Mouse (Mus musculus): Measurements from ENCODE around the gene Rps6ka2. TPM values are rescaled to one million over a fixed set of nuclear protein-coding genes. Genes with fewer than 3 reads are reported as not detected.
"Not testable (repeated sequence)": the region's sequence is repeated elsewhere in the genome, so short reads cannot be mapped to it uniquely, and the experiment has no call there.

The Rps6ka2 gene
- total and polyA plus RNA-seq, 2 experiments from 2014 or later: 15.4 to 38.9 TPM

DNA sequence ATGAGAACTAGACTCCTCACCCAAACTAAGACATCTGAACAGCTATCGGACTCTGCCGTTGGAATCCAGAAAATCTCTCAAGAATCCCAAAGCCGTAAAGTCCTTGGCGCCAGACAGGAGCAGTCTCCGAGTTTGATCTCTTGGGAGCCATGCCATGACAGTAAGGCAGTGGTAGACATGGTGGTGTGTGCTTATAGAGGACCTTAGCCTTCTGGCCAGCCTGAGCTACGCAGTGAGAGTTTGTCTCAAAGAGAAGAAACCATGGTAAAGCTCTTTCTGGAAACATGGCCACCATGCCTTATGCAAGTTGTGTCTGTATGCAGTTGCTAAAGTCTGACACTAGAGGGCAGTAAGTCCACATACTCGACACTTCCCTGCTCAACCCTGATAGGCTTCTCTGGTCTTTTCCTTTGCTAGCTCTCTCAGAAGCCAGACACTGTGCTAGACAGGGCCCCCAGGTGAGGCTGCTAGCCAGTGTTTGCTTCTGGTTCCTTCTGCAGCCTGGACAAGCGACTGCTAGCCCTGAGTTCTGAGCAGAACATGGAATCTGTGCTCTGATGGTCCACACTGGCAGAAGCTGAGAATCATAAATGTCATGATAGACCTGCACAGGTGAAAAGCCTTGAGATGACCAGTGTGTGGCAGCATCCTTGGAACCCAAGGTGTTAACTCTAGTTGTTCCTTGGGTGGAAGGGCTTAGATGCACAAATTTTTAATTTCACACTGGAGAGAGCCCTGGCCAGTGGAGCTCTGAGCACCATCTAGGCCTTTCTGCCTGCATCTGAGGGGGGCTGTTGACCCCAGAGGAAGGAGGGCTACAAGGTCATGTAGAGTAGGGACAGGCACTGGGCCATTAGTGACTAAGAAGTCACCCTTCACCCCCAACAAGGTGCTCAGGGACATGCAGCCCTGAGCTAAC is 136.6 kb downstream of the Rps6ka2 start:
- not testable (repeated sequence) for H3K9ac ChIP-seq (replicated peaks; ENCODE audit: low read length); H3K4me3 ChIP-seq (ENCODE audit: low read length); H3K36me3 ChIP-seq (ENCODE audit: insufficient read depth, low read length); H3K4me2 ChIP-seq (ENCODE audit: low read depth, low read length); DNase-seq (ENCODE audit: low spot score); H3K4me1 ChIP-seq (ENCODE audit: insufficient read depth, low read length); H3K9me3 ChIP-seq (ENCODE audit: low read length); H3K27me3 ChIP-seq (ENCODE audit: insufficient read depth, low read length); H3K27ac ChIP-seq
- ATAC-seq: peak; percentile 90
- TF ChIP-seq CTCF (IDR thresholded peaks at IDR 0.05; ENCODE audit: low read depth): peak; percentile 66
- WGBS: 71% methylated on average over 7 of the region's 8 CpGs

DNA sequence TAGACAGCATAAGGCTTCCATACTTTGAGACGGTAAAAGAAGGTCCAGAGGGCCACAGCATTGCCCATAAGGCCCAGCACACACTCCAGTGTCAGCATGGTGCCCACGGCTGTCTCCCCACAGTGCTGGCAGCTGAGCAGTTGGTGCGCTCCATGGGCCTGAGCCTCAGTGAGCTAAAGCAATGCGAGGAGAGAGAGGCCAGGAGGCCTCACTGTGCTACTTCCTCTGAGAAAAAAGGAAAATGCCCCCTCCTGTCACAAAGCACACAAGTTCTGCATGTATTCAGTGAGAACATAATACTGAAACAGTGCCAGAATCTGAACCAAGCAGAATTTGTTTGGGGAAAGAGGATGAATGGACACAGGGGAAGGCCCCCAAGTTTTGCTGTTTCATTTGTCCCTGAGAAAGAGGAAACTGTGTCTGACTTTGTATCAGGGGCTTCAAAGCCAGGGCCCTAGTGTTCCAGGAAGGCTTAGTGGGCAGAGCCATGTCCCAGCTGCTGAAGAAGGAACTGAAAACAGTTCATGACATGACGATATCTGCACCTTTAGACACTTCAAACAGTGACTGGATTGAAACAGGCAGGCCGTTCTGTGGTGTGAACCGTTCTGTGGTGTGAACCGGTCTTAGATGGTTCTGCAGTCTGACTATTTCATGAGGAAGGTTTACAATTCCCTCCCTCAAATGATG is 145.9 kb downstream of the Rps6ka2 start:
- H3K36me3 ChIP-seq (ENCODE audit: insufficient read depth, low read length); ATAC-seq: not testable (repeated sequence)
- WGBS: 64% methylated on average over 6 of the region's 8 CpGs

DNA sequence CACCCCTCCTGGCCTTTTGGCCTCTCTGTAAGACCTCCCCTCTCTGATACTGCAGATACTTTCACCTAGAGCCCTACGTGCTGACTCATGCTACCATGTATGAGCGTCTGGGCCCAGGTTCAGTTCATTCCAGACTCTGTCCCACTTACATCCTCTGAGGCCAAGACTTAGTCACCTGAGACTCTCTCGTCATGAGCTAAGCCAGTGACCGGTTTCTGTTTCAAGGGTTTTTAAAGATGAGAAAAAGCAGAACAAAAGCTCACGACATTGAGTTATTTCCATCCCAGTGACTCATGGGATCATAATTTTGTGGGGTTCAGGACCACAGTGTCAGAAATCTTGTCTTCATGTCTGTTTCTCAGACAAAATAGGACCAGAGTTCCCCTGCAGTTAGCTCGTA is 149.9 kb downstream of the Rps6ka2 start:
- H3K4me2 ChIP-seq (ENCODE audit: low read depth, low read length); H3K9me3 ChIP-seq (ENCODE audit: low read length); H3K36me3 ChIP-seq (ENCODE audit: insufficient read depth, low read length); H3K4me3 ChIP-seq (ENCODE audit: low read length); H3K27ac ChIP-seq; H3K27me3 ChIP-seq (ENCODE audit: insufficient read depth, low read length); ATAC-seq; DNase-seq (ENCODE audit: low spot score); H3K4me1 ChIP-seq (ENCODE audit: insufficient read depth, low read length); H3K9ac ChIP-seq (replicated peaks; ENCODE audit: low read length): not testable (repeated sequence)
- 91% methylated on average over 6 of the region's 6 CpGs for WGBS

More for the DNA sequence above, 145.9 kb downstream of the Rps6ka2 start:
- not testable (repeated sequence) for H3K4me3 ChIP-seq (ENCODE audit: low read length); H3K27ac ChIP-seq; H3K9me3 ChIP-seq (ENCODE audit: low read length); H3K9ac ChIP-seq (replicated peaks; ENCODE audit: low read length); H3K4me1 ChIP-seq (ENCODE audit: insufficient read depth, low read length); H3K4me2 ChIP-seq (ENCODE audit: low read depth, low read length); DNase-seq (ENCODE audit: low spot score); H3K27me3 ChIP-seq (ENCODE audit: insufficient read depth, low read length)

- not testable (repeated sequence) for H3K9ac ChIP-seq (replicated peaks; ENCODE audit: low read length); H3K4me3 ChIP-seq (ENCODE audit: low read length); H3K36me3 ChIP-seq (ENCODE audit: insufficient read depth, low read length); H3K4me1 ChIP-seq (ENCODE audit: insufficient read depth, low read length); H3K27me3 ChIP-seq (ENCODE audit: insufficient read depth, low read length); H3K9me3 ChIP-seq (ENCODE audit: low read length); ATAC-seq; H3K27ac ChIP-seq; DNase-seq (ENCODE audit: low spot score); H3K4me2 ChIP-seq (ENCODE audit: low read depth, low read length)
- 90% methylated on average over 3 of the region's 5 CpGs for WGBS
Measured at GRCm38 (mm10) chr17:7324346-7324745, 154.4 kb downstream of the Rps6ka2 start, which contains the start of gene Tcp10a. Tcp10a (plus strand) TSS chr17:7324646.

DNA sequence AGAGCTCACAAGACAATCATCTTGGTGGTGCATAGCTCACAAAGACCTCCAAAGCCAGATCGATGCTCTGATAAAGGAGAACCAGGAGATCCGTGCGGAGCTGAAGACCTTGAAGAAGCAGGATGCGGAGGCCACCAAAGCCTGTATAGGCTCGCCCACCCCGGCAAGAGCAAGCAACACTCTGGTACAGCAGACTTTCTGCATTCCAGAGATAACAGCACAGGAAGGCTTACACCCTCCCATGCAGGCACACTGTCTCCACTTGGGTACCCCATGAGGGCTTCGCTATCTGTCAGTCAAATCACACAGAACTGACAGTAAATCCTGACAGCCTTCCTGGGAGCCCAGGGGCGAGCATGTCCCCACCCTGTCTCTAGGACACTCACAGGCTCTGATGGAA is 156.5 kb downstream of the Rps6ka2 start:
- not testable (repeated sequence) for H3K4me3 ChIP-seq (ENCODE audit: low read length); DNase-seq (ENCODE audit: low spot score); H3K27me3 ChIP-seq (ENCODE audit: insufficient read depth, low read length); H3K4me1 ChIP-seq (ENCODE audit: insufficient read depth, low read length); H3K36me3 ChIP-seq (ENCODE audit: insufficient read depth, low read length); H3K9me3 ChIP-seq (ENCODE audit: low read length); H3K9ac ChIP-seq (replicated peaks; ENCODE audit: low read length); H3K27ac ChIP-seq; ATAC-seq; H3K4me2 ChIP-seq (ENCODE audit: low read depth, low read length)
- 88% methylated on average over 2 of the region's 8 CpGs for WGBS

- not testable (repeated sequence) for H3K4me3 ChIP-seq (ENCODE audit: low read length); H3K27ac ChIP-seq; DNase-seq (ENCODE audit: low spot score); ATAC-seq; H3K9me3 ChIP-seq (ENCODE audit: low read length); H3K4me1 ChIP-seq (ENCODE audit: insufficient read depth, low read length); H3K9ac ChIP-seq (replicated peaks; ENCODE audit: low read length); H3K36me3 ChIP-seq (ENCODE audit: insufficient read depth, low read length); H3K4me2 ChIP-seq (ENCODE audit: low read depth, low read length); H3K27me3 ChIP-seq (ENCODE audit: insufficient read depth, low read length)
- WGBS: 88% methylated on average over 3 of the region's 5 CpGs
Measured at GRCm38 (mm10) chr17:7332745-7333144, 162.8 kb downstream of the Rps6ka2 start.

DNA sequence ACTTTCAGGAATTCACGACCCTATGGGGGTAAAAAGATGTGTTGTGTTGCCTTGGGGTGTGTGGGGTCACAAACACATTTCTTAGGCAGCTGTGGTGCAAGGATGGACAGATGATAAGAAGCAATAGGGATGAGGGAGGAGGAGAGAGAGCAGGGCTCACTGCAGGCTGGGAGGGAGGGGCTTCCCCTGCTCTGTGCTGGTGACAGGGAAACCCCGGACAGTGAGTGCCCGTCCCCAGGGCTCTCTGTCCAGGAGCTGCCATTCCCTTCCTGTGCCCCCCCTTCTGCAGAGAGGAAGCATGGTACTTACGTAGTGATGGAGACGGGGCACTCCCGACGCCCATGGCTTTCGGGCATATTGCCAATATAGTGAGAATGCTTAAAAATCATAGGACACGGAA is 167.5 kb downstream of the Rps6ka2 start:
- DNase-seq (ENCODE audit: low spot score): peak; percentile 2
- not testable (repeated sequence) for H3K36me3 ChIP-seq (ENCODE audit: insufficient read depth, low read length); H3K27me3 ChIP-seq (ENCODE audit: insufficient read depth, low read length); H3K9ac ChIP-seq (replicated peaks; ENCODE audit: low read length); H3K27ac ChIP-seq; H3K9me3 ChIP-seq (ENCODE audit: low read length); H3K4me1 ChIP-seq (ENCODE audit: insufficient read depth, low read length); H3K4me2 ChIP-seq (ENCODE audit: low read depth, low read length); H3K4me3 ChIP-seq (ENCODE audit: low read length)
- ATAC-seq: peak; percentile 43; the same call in 1 of the 2 replicates
- whole genome bisulfite sequencing: 56% methylated on average over 7 of the region's 9 CpGs

DNA sequence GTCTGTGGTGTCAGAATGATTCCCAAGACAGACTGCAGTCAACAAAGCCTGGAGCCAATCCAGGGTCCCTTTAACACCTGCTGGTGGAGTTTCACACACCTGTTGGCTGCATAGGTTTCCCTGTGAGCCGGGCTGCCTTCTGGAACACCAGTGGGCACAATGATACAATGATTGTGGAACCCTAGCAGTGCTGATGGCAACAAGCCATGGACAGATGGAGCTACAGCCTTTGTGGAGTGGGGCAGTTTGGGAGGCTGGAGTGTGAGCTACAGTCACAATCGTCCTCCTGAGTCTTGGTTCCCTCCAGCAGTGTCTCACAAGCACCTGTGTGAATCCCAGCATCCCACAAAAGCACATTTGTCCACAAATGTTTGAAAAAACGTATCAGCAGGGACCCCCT is 178.8 kb downstream of the Rps6ka2 start:
- peak; percentile 31 for DNase-seq (ENCODE audit: low spot score)
- 57% methylated on average over 1 of the region's 3 CpGs for WGBS

GRCm38 (mm10) chr17:7352596-7352995 is 182.7 kb downstream of the Rps6ka2 start, which contains the start of gene Ttll2:
Ttll2 (minus strand) TSS chr17:7352696.
- not testable (repeated sequence) for H3K27me3 ChIP-seq (ENCODE audit: insufficient read depth, low read length); H3K9me3 ChIP-seq (ENCODE audit: low read length); ATAC-seq; H3K36me3 ChIP-seq (ENCODE audit: insufficient read depth, low read length); H3K4me1 ChIP-seq (ENCODE audit: insufficient read depth, low read length); H3K9ac ChIP-seq (replicated peaks; ENCODE audit: low read length); H3K4me3 ChIP-seq (ENCODE audit: low read length); H3K4me2 ChIP-seq (ENCODE audit: low read depth, low read length); H3K27ac ChIP-seq; DNase-seq (ENCODE audit: low spot score)
- 67% methylated on average over 1 of the region's 1 CpGs for WGBS

More for the DNA sequence above, 178.8 kb downstream of the Rps6ka2 start:
- H3K4me3 ChIP-seq (ENCODE audit: low read length); H3K4me2 ChIP-seq (ENCODE audit: low read depth, low read length); H3K27me3 ChIP-seq (ENCODE audit: insufficient read depth, low read length); ATAC-seq; H3K4me1 ChIP-seq (ENCODE audit: insufficient read depth, low read length); H3K9ac ChIP-seq (replicated peaks; ENCODE audit: low read length); H3K36me3 ChIP-seq (ENCODE audit: insufficient read depth, low read length); H3K9me3 ChIP-seq (ENCODE audit: low read length); H3K27ac ChIP-seq: not testable (repeated sequence)
